Mouse (Mus musculus): ENCODE measurements around the gene H2-Eb1. TPM values are rescaled to one million over a fixed set of nuclear protein-coding genes. Genes with fewer than 3 reads are reported as not detected.

Gene H2-Eb1
- total RNA-seq (2014; fragmentation: Nextera tagmentation) (not detected in 2 replicates), total RNA-seq (2017) (0.12 TPM in 1 of 2 replicates, not detected in the other), polyA plus RNA-seq (2012) (not detected in 2 replicates)

DNA sequence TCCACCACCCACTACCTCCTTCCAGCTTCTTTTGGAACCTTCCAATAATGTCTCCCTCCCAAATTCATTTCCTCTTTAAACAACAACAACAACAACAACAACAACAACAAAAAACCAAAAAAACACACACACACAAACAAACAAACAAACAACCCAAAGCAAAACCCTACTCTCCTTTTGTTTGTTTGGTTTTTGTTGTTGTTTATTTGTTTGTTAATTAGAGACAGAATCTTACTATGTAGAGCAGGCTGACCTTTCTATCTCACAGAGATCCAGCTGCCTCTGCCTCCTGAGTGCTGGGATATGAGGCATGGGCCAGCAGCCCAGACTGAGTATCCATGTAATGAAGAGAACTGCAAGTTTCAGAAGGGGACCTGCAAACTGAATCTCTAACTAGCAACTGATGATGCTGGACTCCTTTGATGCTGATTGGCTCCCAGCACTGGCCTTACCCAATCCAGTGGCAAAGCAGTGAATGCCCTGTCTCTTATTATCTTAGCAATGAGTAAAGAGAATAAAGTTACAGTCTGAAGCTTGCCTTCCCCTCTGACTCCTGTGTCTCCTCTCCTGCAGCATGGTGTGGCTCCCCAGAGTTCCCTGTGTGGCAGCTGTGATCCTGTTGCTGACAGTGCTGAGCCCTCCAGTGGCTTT, at the start of gene H2-Eb1:
H2-Eb1 (plus strand) TSS at position 488 of the 651 bp plus-strand sequence.
- Histone ChIP-seq H3K4me3 (ENCODE audit: low read depth, low read length) (no peak within 1 kb of the TSS), H3K4me1 (ENCODE audit: insufficient read depth, low read depth, low read length) (no peaks in the 10 kb centered on the region), H3K36me3 (replicated peaks) (no peaks in the 10 kb centered on the region), H3K9me3 (replicated peaks) (no peaks in the 10 kb centered on the region), H3K27me3 (ENCODE audit: insufficient read depth, low read length) (peaks cover 7% of the 10 kb centered on the region; the same call in 1 of the 2 replicates)
- ATAC-seq (ENCODE audit: extremely low read depth, insufficient number of reproducible peaks, low FRiP score, poor library complexity, severe bottlenecking) (peak; percentile 54; the same call in 1 of the 2 replicates), DNase-seq (ENCODE audit: low spot score) (peak; percentile 43)
- no peak for TF ChIP-seq GATA2 (IDR thresholded peaks at IDR 0.05; ENCODE audit: borderline replicate concordance, low read depth, low read length)
- no peak for TF ChIP-seq POLR2AphosphoS5 (IDR thresholded peaks at IDR 0.05; ENCODE audit: insufficient replicate concordance, low read depth, low read length)
- TF ChIP-seq GATA1 (IDR thresholded peaks at IDR 0.05; ENCODE audit: borderline replicate concordance, low read length): no peak
- TF ChIP-seq TAL1 (conservative IDR thresholded peaks at IDR 0.05; ENCODE audit: low read depth, low read length): no peak
- no peak for TF ChIP-seq CTCF (IDR thresholded peaks at IDR 0.05; ENCODE audit: low read depth, low read length)

GRCm38 (mm10) chr17:34256501-34256900, 49.2 kb upstream of the H2-Eb1 start:
- no peaks in the 10 kb centered on the region for H3K4me1 ChIP-seq (ENCODE audit: insufficient read depth, low read depth, low read length)
- no peak for DNase-seq (ENCODE audit: low spot score)
- TF ChIP-seq GATA2 (IDR thresholded peaks at IDR 0.05; ENCODE audit: borderline replicate concordance, low read depth, low read length) (no peak), GATA1 (IDR thresholded peaks at IDR 0.05; ENCODE audit: borderline replicate concordance, low read length) (no peak), POLR2AphosphoS5 (IDR thresholded peaks at IDR 0.05; ENCODE audit: insufficient replicate concordance, low read depth, low read length) (no peak), CTCF (IDR thresholded peaks at IDR 0.05; ENCODE audit: low read depth, low read length) (no peak), TAL1 (conservative IDR thresholded peaks at IDR 0.05; ENCODE audit: low read depth, low read length) (no peak)

DNA sequence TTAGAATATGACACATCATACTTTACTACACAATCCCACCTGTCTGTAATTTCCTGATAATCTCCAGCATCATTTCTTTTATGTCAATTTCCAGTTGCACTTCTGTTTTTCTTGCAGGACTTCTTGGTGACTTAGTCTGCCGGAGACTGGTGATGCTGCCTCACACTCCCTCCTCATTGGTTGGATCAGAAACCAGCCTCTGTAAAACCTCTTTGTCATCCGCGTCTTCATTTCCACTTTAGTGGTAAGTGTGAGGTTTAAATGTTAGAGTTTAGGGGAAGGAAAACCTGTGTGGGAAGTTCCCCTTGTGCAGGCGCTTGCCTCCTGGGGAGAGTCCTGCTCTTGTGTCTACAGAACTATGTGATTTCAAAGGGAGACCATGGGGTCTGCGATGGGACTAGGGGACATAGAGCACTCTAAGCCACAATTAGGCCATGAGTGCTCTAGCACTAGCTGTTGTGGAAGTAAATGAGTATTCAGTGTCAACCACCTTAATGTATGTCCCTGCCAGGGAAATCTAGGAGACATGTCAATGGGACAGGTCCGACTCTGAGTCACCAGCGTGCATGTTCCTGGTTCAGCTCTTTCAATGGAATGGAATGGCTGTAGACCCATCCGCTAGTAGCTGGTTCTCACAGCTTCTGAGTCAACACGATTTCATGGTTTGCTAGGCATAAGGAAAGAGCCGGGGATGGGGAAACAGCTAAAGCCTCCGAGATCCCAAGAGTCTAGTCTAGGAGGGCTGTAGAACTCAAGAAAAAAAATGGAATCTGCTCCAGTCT, 47.9 kb upstream of the H2-Eb1 start, which contains the start of gene H2-Ab1:
H2-Ab1 (plus strand) TSS at position 96 of the 782 bp plus-strand sequence.
- no peaks in the 10 kb centered on the region for H3K36me3 ChIP-seq (replicated peaks)
- TF ChIP-seq TAL1 (conservative IDR thresholded peaks at IDR 0.05; ENCODE audit: low read depth, low read length): no peak
- TF ChIP-seq CTCF (IDR thresholded peaks at IDR 0.05; ENCODE audit: low read depth, low read length): no peak
- TF ChIP-seq GATA1 (IDR thresholded peaks at IDR 0.05; ENCODE audit: borderline replicate concordance, low read length): no peak
- no peaks in the 10 kb centered on the region for H3K4me1 ChIP-seq (ENCODE audit: insufficient read depth, low read depth, low read length)
- no peaks in the 10 kb centered on the region for H3K9me3 ChIP-seq (replicated peaks)
- peaks cover 16% of the 10 kb centered on the region for H3K27me3 ChIP-seq (ENCODE audit: insufficient read depth, low read length)
- no peak for ATAC-seq (ENCODE audit: extremely low read depth, insufficient number of reproducible peaks, low FRiP score, poor library complexity, severe bottlenecking)
- DNase-seq (ENCODE audit: low spot score): no peak
- H3K4me3 ChIP-seq (ENCODE audit: low read depth, low read length): no peak within 1 kb of the TSS

More at GRCm38 (mm10) chr17:34256501-34256900, 49.2 kb upstream of the H2-Eb1 start:
- no peak overlapping the region for H3K4me3 ChIP-seq (ENCODE audit: low read depth, low read length)
- H3K36me3 ChIP-seq (replicated peaks): no peaks in the 10 kb centered on the region
- H3K9me3 ChIP-seq (replicated peaks): no peaks in the 10 kb centered on the region
- H3K27me3 ChIP-seq (ENCODE audit: insufficient read depth, low read length): peaks cover 17% of the 10 kb centered on the region
- no peak for ATAC-seq (ENCODE audit: extremely low read depth, insufficient number of reproducible peaks, low FRiP score, poor library complexity, severe bottlenecking)

GRCm38 (mm10) chr17:34260551-34260950, 45.1 kb upstream of the H2-Eb1 start:
- peaks cover 25% of the 10 kb centered on the region for H3K27me3 ChIP-seq (ENCODE audit: insufficient read depth, low read length)
- no peaks in the 10 kb centered on the region for H3K36me3 ChIP-seq (replicated peaks)
- DNase-seq (ENCODE audit: low spot score) (no peak), ATAC-seq (ENCODE audit: extremely low read depth, insufficient number of reproducible peaks, low FRiP score, poor library complexity, severe bottlenecking) (no peak)
- no peaks in the 10 kb centered on the region for H3K4me1 ChIP-seq (ENCODE audit: insufficient read depth, low read depth, low read length)
- TF ChIP-seq GATA2 (IDR thresholded peaks at IDR 0.05; ENCODE audit: borderline replicate concordance, low read depth, low read length): no peak
- no peak for TF ChIP-seq POLR2AphosphoS5 (IDR thresholded peaks at IDR 0.05; ENCODE audit: insufficient replicate concordance, low read depth, low read length)
- no peak for TF ChIP-seq TAL1 (conservative IDR thresholded peaks at IDR 0.05; ENCODE audit: low read depth, low read length)
- no peak for TF ChIP-seq GATA1 (IDR thresholded peaks at IDR 0.05; ENCODE audit: borderline replicate concordance, low read length)
- no peak for TF ChIP-seq CTCF (IDR thresholded peaks at IDR 0.05; ENCODE audit: low read depth, low read length)
- peaks cover 10% of the 10 kb centered on the region for H3K9me3 ChIP-seq (replicated peaks)
- H3K4me3 ChIP-seq (ENCODE audit: low read depth, low read length): no peak overlapping the region

- TF ChIP-seq TAL1 (conservative IDR thresholded peaks at IDR 0.05; ENCODE audit: low read depth, low read length) (no peak), GATA2 (IDR thresholded peaks at IDR 0.05; ENCODE audit: borderline replicate concordance, low read depth, low read length) (no peak), GATA1 (IDR thresholded peaks at IDR 0.05; ENCODE audit: borderline replicate concordance, low read length) (no peak), CTCF (IDR thresholded peaks at IDR 0.05; ENCODE audit: low read depth, low read length) (no peak), POLR2AphosphoS5 (IDR thresholded peaks at IDR 0.05; ENCODE audit: insufficient replicate concordance, low read depth, low read length) (no peak)
- ATAC-seq (ENCODE audit: extremely low read depth, insufficient number of reproducible peaks, low FRiP score, poor library complexity, severe bottlenecking) (no peak), DNase-seq (ENCODE audit: low spot score) (no peak)
- H3K36me3 ChIP-seq (replicated peaks): no peaks in the 10 kb centered on the region
- no peak overlapping the region for H3K4me3 ChIP-seq (ENCODE audit: low read depth, low read length)
- peaks cover 25% of the 10 kb centered on the region for H3K27me3 ChIP-seq (ENCODE audit: insufficient read depth, low read length)
- H3K9me3 ChIP-seq (replicated peaks): peaks cover 10% of the 10 kb centered on the region
- H3K4me1 ChIP-seq (ENCODE audit: insufficient read depth, low read depth, low read length): no peaks in the 10 kb centered on the region
These were observed 44.2 kb upstream of the H2-Eb1 start for GRCm38 (mm10) chr17:34261502-34261901.

DNA sequence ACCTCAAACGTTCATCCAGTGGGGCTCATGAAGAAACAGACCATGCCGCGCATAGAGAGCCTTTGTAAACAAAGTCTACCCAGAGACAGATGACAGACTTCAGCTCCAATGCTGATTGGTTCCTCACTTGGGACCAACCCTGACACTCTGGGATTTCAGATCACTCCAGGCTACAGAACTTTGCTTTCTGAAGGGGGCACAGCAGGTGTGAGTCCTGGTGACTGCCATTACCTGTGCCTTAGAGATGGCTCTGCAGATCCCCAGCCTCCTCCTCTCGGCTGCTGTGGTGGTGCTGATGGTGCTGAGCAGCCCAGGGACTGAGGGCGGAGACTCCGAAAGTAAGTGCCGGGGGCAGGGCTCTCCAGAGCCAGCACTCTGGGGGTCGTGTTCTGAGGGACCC, 42.6 kb upstream of the H2-Eb1 start:
- DNase-seq (ENCODE audit: low spot score) (peak; percentile 20), ATAC-seq (ENCODE audit: extremely low read depth, insufficient number of reproducible peaks, low FRiP score, poor library complexity, severe bottlenecking) (no peak)
- TF ChIP-seq CTCF (IDR thresholded peaks at IDR 0.05; ENCODE audit: low read depth, low read length) (no peak), GATA1 (IDR thresholded peaks at IDR 0.05; ENCODE audit: borderline replicate concordance, low read length) (no peak), POLR2AphosphoS5 (IDR thresholded peaks at IDR 0.05; ENCODE audit: insufficient replicate concordance, low read depth, low read length) (no peak), GATA2 (IDR thresholded peaks at IDR 0.05; ENCODE audit: borderline replicate concordance, low read depth, low read length) (no peak), TAL1 (conservative IDR thresholded peaks at IDR 0.05; ENCODE audit: low read depth, low read length) (no peak)
- Histone ChIP-seq H3K4me3 (ENCODE audit: low read depth, low read length) (no peak overlapping the region), H3K27me3 (ENCODE audit: insufficient read depth, low read length) (peaks cover 34% of the 10 kb centered on the region), H3K9me3 (replicated peaks) (peaks cover 10% of the 10 kb centered on the region), H3K4me1 (ENCODE audit: insufficient read depth, low read depth, low read length) (no peaks in the 10 kb centered on the region), H3K36me3 (replicated peaks) (no peaks in the 10 kb centered on the region)

Data from G1E (cell line).